Mouse (Mus musculus) kidney, embryonic 16.5 days (tissue): ENCODE data around the gene Baiap2. TPM values are rescaled to one million over a fixed set of nuclear protein-coding genes. Genes with fewer than 3 reads are reported as not detected.

Source experiments
- ATAC-seq: fragments of 200-750 bp; cut with Nextera tagmentation; 2 replicates; pipeline ENCODE4 v1.8.0; 2017; ENCODE audit warnings: moderate TSS enrichment; ENCODE audit not compliant: low FRiP score, low TSS enrichment
- H3K27ac ChIP-seq: fragments of 300-500 bp; sonication (generic); 2 replicates; pipeline ENCODE4 v1.5.1; 2014; ENCODE audit warnings: low read length
- H3K27me3 ChIP-seq: fragments of 300-500 bp; sonication (generic); 2 replicates; pipeline ENCODE4 v1.6.1; 2014; ENCODE audit warnings: low read length, control low read depth, mixed read lengths; ENCODE audit not compliant: insufficient read depth
- H3K36me3 ChIP-seq: fragments of 300-500 bp; sonication (generic); 2 replicates; pipeline ENCODE4 v1.6.1; 2014; ENCODE audit warnings: low read length, control low read depth, mixed read lengths; ENCODE audit not compliant: insufficient read depth
- H3K4me1 ChIP-seq: fragments of 300-500 bp; sonication (generic); 2 replicates; pipeline ENCODE4 v1.6.1; 2014; ENCODE audit warnings: low read length, control low read depth, mixed read lengths; ENCODE audit not compliant: insufficient read depth
- H3K4me2 ChIP-seq: fragments of 300-500 bp; sonication (generic); replicated peaks from 2 replicates; pipeline ENCODE4 v1.6.1; 2014; ENCODE audit warnings: low read depth, low read length
- H3K4me3 ChIP-seq: fragments of 300-500 bp; sonication (generic); 2 replicates; pipeline ENCODE4 v1.5.1; 2014; ENCODE audit warnings: mild to moderate bottlenecking, low read length
- H3K9ac ChIP-seq: fragments of 300-500 bp; sonication (generic); replicated peaks from 2 replicates; pipeline ENCODE4 v1.6.1; 2014; ENCODE audit warnings: low read length
- H3K9me3 ChIP-seq: fragments of 300-500 bp; sonication (generic); 2 replicates; pipeline ENCODE4 v1.6.1; 2016; ENCODE audit warnings: low read length, control low read depth
- WGBS: fragments of 180-500 bp; shearing (Covaris S2); extraction: QIAGEN DNeasy Blood & Tissue Kit; methylation state at CpG from one replicate; pipeline ENCODE4 v1.1.7; 2014; 5-methylcytosine and 5-hydroxymethylcytosine counted together
- polyA plus RNA-seq: library from polyadenylated mRNA; unstranded; fragments of >200 nt; fragmentation: Nextera tagmentation; extraction: Ambion mirVana; gene quantifications from 2 replicates; pipeline ENCODE4 v1.2.1, GENCODE M21; 2015

The Baiap2 gene
- polyA plus RNA-seq, 1 experiment from 2014 or later, result 25.3 TPM

DNA sequence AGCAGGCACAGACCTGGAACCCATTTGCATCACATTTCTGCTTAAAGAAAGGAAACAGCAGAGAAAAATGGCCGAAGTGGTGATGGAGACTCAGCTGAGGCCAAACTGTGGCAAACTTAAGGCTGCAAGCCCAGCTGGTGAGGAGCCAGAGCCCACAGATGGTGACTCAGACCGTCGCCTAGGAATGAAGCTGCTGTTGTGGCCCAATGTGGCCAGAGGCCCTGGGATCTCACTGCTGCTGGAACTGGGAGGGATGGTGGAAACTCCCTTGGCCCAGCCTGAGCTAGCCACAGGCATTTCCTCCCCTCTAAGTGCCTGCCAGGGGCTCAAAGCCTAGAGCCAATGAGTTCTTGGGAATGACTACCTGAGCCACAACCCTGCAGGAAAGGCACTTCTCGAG, 9.4 kb upstream of the Baiap2 start:
- 73% methylated on average over 4 of the region's 4 CpGs for WGBS
- Histone ChIP-seq H3K36me3 (no peaks in the 10 kb centered on the region), H3K4me2 (no peak overlapping the region), H3K27me3 (no peaks in the 10 kb centered on the region), H3K9ac (no peak overlapping the region), H3K4me3 (no peak overlapping the region), H3K4me1 (peaks cover 42% of the 10 kb centered on the region), H3K27ac (0 out of 2 replicates have a peak overlapping the region, but pooled peaks have one; percentile 4), H3K9me3 (no peaks in the 10 kb centered on the region)
- no peak for ATAC-seq

DNA sequence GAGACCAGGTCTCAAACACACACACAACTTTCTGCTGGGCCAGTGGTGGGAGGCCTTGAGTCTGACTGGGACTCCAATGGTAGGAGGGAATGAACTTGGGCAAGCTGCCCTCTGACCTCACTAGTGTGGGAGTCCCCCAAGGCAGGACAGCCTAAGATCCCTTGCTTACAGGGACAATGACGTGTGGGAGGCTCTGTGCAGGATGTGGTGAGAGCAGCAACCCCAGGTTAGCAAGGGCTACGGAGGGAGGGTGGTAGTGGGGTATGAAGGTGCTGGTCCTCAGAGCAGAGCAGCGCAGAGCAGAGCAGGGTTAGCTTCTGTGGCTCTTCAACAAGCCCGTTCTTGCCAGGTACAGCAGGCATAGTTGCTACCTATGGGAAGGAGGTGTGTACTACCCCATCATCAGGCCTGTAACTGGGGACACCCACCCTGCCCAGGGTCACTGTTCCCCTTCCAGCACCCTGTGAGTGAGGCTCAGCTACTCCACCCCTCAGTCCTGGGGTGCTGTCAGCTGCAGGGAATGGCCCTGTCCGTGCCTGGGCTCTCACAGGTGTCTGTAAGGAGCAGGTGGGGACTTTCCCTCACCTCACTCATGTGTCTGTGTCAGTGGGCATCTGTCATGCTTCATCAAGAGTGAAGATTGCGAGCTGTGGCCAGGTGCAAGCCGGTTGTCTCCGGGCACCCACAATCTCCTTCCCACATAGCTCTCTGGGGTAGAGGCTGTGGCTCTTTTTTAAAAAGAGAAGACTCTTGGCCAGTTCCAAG, 8.6 kb upstream of the Baiap2 start:
- no peaks in the 10 kb centered on the region for H3K36me3 ChIP-seq
- no peak for ATAC-seq
- H3K9ac ChIP-seq, result no peak overlapping the region
- H3K9me3 ChIP-seq, result no peaks in the 10 kb centered on the region
- no peak overlapping the region for H3K4me3 ChIP-seq
- no peak overlapping the region for H3K4me2 ChIP-seq
- H3K27ac ChIP-seq, result no peak overlapping the region
- H3K27me3 ChIP-seq, result no peaks in the 10 kb centered on the region
- peaks cover 51% of the 10 kb centered on the region for H3K4me1 ChIP-seq
- WGBS, result 69% methylated on average over 8 of the region's 8 CpGs

DNA sequence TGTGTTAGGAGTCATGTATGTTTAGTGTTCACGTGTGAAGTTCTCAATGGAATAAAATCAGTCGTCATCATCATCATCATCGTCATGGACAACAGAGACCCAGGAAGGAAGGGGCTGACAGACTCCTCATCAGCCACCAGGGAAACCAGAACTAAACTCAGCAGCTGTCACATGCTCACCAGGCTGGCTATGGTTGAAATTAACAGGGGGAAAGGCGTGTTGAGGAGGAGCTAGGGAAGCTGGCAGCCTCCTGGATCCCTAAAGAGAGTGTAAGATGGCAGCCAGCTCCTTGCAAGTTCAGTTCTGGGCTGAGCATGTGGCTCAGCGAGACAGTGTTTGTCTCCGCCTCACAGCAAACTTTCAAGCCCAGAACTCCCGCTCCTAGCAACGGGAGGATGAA, 7.8 kb upstream of the Baiap2 start:
- Histone ChIP-seq H3K9me3 (no peaks in the 10 kb centered on the region), H3K27me3 (no peaks in the 10 kb centered on the region)
- no peak for ATAC-seq

DNA sequence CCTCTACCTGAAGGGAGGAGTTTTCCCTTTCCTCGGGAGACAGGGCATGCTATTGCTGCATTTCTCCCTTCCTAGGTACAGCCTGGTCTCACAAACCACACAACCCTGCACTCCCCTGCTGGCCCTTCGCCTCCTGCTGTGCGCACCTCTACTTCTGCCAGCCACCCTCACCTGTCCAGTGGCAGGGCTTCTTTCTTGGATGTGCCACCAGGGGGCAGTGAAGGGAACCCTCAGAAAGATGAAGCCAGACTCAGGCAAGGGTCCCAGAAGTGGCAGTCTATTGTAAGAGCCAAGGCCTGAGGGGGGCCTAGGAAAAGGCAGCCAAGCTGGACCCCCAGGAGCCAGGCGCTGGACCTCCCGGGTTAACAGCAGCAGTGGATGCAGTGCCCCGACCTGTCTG, 7.1 kb upstream of the Baiap2 start:
- no peak overlapping the region for H3K9ac ChIP-seq
- H3K4me3 ChIP-seq, result no peak overlapping the region
- no peak overlapping the region for H3K4me2 ChIP-seq
- no peak for ATAC-seq
- H3K9me3 ChIP-seq, result no peaks in the 10 kb centered on the region
- no peak overlapping the region for H3K27ac ChIP-seq
- peaks cover 66% of the 10 kb centered on the region for H3K4me1 ChIP-seq
- H3K36me3 ChIP-seq, result no peaks in the 10 kb centered on the region
- H3K27me3 ChIP-seq, result no peaks in the 10 kb centered on the region
- WGBS, result 40% methylated on average over 6 of the region's 6 CpGs

More for the DNA sequence above, 7.8 kb upstream of the Baiap2 start:
- Histone ChIP-seq H3K36me3 (no peaks in the 10 kb centered on the region), H3K4me3 (no peak overlapping the region), H3K4me1 (peaks cover 59% of the 10 kb centered on the region), H3K4me2 (no peak overlapping the region), H3K27ac (no peak overlapping the region), H3K9ac (no peak overlapping the region)
- whole genome bisulfite sequencing, result 80% methylated on average over 8 of the region's 8 CpGs

DNA sequence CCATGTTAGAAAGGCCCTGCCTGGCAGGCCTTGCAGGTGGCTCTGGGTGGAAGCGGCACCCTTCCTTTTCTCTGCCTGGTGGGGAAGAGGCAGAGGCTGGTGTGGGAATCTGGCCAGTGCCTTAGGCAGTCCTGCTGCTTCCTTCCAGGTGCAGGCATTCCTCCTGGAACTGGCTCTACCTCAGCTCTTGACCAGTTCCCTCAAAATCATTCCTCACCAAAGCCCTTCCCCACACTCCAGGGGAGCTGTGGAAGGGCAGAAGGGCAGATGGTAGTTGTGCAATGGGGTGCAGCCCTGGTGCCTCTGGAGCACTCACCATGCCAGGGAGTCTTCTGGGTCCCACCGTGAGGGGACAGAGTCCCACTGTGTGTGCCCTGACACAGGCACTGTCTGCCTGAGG, 6.1 kb upstream of the Baiap2 start:
- Histone ChIP-seq H3K27me3 (no peaks in the 10 kb centered on the region), H3K9me3 (no peaks in the 10 kb centered on the region), H3K27ac (no peak overlapping the region), H3K36me3 (no peaks in the 10 kb centered on the region), H3K4me3 (no peak overlapping the region), H3K4me2 (no peak overlapping the region), H3K4me1 (peaks cover 76% of the 10 kb centered on the region), H3K9ac (no peak overlapping the region)
- 87% methylated on average over 2 of the region's 2 CpGs for WGBS
- ATAC-seq, result no peak

DNA sequence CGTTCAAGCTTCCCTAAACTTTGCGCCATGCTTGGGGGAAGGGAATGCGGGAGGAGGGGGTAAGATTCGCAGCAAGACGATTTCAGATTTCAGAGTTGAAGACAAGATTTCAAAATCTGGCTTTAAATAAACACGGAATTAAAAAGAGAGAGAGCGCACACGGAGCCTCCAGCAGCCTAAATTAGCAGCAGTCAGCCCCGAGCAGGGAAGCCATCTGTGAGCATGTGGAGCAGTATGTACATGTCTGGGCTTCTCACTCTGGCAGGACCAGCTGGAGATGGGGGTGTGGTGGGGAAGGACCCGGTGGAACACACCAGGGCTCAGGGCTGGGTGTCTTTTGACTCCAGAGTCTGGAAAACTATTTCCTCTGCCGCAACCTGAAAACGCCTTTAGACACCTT, 5.3 kb upstream of the Baiap2 start:
- ATAC-seq, result no peak

DNA sequence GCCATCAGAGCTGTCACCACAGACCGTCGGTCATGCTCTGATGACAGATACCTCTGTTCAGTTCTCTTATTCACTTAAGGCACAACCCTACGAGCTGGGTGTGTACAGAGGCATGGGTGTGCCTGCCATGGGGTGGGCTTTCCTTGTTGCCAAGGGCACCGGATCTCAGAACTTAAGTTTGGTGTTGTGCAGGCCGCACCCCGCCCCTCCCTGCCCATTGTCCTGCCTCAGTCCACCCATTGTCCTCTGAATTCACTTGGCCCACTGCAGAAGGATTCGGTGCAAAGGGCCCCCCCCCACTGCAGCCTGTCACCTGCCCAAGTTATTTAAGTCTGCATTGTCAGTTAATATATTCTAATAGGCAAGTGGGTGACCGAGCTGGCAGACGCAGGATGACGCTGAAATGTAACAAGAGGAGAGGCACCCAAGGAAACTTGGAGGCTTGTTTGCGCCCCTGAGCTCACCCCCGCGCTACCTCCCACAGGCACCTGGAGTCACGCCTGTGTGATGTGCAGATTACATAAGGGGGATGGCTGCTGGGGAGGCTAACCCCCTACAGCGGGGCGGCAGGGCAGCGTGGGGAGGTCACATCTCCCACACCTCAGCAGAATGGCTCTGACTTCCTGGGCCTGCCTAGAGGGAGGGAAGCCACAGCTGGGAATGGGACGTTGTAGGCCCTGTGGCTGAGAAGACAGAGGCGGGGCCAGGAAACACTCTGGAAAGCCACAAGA, 4.6 kb upstream of the Baiap2 start:
- Histone ChIP-seq H3K27ac (peak overlapping the region; percentile 83), H3K4me2 (no peak overlapping the region; the same call in 1 of the 2 replicates), H3K9me3 (no peaks in the 10 kb centered on the region), H3K36me3 (no peaks in the 10 kb centered on the region), H3K27me3 (no peaks in the 10 kb centered on the region), H3K4me3 (no peak overlapping the region), H3K4me1 (peaks cover 69% of the 10 kb centered on the region), H3K9ac (peak overlapping the region; percentile 45)
- ATAC-seq, result no peak
- 52% methylated on average over 19 of the region's 19 CpGs for WGBS

More for the DNA sequence above, 5.3 kb upstream of the Baiap2 start:
- Histone ChIP-seq H3K36me3 (no peaks in the 10 kb centered on the region), H3K4me1 (peaks cover 74% of the 10 kb centered on the region), H3K27ac (no peak overlapping the region; the same call in 1 of the 2 replicates), H3K27me3 (no peaks in the 10 kb centered on the region), H3K4me3 (no peak overlapping the region), H3K4me2 (no peak overlapping the region), H3K9me3 (no peaks in the 10 kb centered on the region), H3K9ac (0 out of 2 replicates have a peak overlapping the region, but pooled peaks have one; percentile 1)
- WGBS, result 60% methylated on average over 12 of the region's 12 CpGs

DNA sequence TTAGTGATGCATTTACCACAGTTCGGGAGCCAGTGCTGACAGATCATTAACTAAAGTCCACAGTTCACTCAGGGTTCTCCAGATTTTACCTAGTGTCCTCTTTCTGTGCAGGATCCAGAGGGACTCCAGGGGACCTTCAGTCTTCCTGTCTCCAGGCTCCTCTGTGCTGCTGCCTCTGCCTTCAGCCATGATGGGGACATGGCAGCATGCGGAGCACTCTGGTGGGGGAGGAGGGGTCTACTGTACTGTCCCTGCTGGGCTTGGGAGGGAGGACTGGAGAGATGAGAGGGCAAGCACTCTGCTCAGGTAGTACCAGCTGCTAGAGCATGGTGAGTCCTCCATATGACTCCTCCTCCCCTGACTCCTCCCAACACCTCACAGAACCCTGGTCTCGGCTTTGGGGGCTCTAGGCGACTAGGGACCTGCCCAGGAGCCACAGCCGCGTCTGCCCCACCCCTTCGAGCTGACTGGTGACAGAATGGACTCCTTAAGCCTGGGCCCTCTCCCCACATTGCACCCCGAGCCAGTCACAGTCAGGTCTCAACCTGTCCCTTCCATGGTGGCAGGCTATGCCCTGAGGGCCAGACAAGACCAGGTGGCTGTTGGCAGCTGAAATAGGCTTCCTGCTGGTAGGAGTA, 3.4 kb upstream of the Baiap2 start:
- peak overlapping the region; percentile 42; the same call in 1 of the 2 replicates for H3K9ac ChIP-seq
- H3K36me3 ChIP-seq, result no peaks in the 10 kb centered on the region
- H3K9me3 ChIP-seq, result no peaks in the 10 kb centered on the region
- H3K4me1 ChIP-seq, result peaks cover 65% of the 10 kb centered on the region
- peak overlapping the region; percentile 83 for H3K27ac ChIP-seq
- H3K27me3 ChIP-seq, result no peaks in the 10 kb centered on the region
- no peak for ATAC-seq
- H3K4me2 ChIP-seq, result peak overlapping the region; percentile 26; the same call in 1 of the 2 replicates
- H3K4me3 ChIP-seq, result no peak overlapping the region
- WGBS, result 51% methylated on average over 8 of the region's 8 CpGs

DNA sequence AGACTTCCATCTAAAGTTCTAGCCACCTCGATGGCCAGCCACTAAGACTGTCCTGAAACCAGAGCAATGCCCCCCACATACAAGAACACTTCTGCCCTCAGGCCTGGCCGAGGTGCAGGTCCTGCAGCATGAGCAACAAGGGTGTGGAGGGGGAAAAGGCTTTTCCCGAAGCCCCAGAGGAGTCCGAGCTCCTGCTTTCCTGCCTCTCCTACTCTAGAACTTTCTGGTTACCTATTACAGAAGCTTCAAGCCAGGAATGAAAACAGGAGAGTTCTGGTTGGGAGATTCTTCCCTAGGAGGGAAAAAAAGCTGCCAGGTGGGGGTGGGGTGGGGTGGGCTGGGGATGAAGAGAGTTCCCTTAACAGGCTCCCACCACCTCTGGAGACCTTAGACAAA, 2.9 kb upstream of the Baiap2 start:
- no peak for ATAC-seq
- Histone ChIP-seq H3K27me3 (no peaks in the 10 kb centered on the region), H3K9ac (peak overlapping the region; percentile 40; the same call in 1 of the 2 replicates), H3K4me3 (no peak overlapping the region), H3K4me1 (peaks cover 70% of the 10 kb centered on the region), H3K4me2 (peak overlapping the region; percentile 26; the same call in 1 of the 2 replicates), H3K36me3 (no peaks in the 10 kb centered on the region), H3K9me3 (no peaks in the 10 kb centered on the region), H3K27ac (peak overlapping the region; percentile 83)
- 55% methylated on average over 4 of the region's 4 CpGs for WGBS
